Mouse (Mus musculus) cerebellum, adult 11-12 months (tissue): ENCODE results near the gene Angpt4.

Experiments
- DNase-seq: peaks from one replicate; pipeline ENCODE4 v3.0.0; 2022

The Angpt4 gene

DNA sequence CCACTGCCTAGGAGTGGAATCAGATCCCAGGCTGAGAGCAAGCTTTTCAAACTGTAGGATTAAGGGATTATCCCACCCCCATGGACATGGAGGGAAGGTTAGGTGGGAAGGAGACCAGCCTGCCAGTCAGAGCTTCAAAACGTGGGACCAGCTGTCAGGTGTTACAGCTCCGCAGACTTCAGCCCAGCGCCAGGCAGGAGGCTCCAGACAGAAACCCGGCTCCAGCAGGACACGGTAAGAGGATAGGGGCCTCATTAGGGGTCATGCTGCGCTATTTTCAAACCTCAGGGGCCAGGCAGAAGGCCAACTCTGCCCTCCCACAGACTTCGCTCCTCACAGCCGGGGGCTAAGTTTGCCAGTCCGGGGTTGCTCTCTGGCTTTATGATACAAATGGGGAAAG is 53.0 kb downstream of the Angpt4 start:
- DNase-seq, result no peak

GRCm38 (mm10) chr2:151967176-151967750 is 56.3 kb downstream of the Angpt4 start:
- no peak for DNase-seq

DNA sequence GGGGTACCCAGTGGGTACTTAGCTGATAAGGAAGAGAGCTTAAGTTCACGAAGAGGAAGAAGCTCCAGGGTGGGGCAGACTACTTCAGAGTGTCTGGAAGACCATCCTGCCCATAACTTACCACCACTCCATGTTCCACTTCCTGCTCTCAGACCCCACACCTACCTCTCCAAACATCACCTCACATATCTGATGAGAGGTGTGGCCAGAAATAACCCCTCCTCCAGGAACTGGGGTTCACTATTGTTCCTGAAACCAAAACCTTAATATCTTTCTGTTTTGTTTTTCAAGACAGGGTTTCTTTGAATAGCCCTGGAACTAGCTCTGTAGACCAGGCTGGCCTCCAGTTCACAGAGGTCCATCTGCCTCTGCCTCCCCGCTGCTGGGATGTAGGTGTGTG is 56.8 kb downstream of the Angpt4 start:
- DNase-seq, result no peak

DNA sequence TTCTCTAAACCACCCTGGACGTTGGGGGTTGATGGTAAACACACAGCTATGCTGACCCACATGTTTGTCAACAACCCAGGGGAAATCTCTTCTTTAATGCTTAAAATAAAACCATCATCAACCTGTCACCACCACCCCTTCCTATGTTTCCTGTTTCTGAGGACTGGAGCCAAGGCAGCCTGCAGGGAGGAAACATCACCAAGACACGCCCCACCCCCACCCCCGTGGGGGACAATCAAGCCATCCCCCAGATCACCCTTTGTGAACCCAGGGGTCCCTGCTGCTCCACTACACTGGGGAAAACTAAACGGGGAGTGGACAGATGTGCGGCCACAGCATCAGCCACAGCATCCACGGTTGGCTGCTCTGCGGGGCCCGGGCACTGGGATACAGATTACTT is 57.4 kb downstream of the Angpt4 start:
- no peak for DNase-seq

- DNase-seq, result no peak
Observed at GRCm38 (mm10) chr2:151968986-151969385, 58.0 kb downstream of the Angpt4 start.

- DNase-seq, result no peak
Observed at GRCm38 (mm10) chr2:151969396-151969795, 58.4 kb downstream of the Angpt4 start.

- DNase-seq, result peak; percentile 46
Observed at GRCm38 (mm10) chr2:151970191-151971172, 59.5 kb downstream of the Angpt4 start.

- no peak for DNase-seq
Observed at GRCm38 (mm10) chr2:151971748-151972147, 60.7 kb downstream of the Angpt4 start.

DNA sequence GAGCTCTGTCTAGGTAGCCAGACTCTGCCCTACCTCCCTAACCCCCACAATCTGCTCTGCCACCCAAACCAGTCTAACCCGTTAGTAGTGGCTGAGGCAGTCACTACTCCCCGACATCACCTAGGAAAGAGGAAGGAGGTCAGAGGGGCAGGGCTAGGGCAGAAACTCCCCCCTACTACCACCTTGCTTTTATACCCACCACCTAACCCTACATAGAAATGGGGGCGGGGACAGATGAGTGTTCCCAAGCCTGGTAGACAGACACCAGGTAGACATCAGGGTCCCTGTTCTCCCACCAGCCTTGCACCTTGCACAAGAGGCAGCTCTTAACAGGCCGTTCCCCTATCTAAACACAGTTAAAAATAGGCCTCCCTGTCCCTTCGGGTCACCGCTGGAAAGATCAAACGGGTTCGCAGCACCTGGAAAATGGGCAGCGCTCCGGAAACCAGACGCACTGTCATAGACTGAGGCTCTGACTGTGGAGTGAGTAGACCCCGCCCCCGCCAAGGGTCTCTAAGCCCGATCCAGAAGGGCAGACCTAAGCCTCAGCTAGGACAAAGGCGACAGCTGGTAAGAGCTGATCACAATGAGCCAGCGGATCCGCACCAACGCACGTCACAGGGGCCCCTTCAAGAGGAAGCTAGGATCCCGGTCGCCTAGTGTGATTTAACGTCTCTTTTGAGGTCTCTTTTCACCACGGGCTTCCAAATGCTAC is 62.0 kb downstream of the Angpt4 start:
- DNase-seq, result peak; percentile 40

- peak; percentile 60 for DNase-seq
Observed at GRCm38 (mm10) chr2:151973595-151974562, 62.9 kb downstream of the Angpt4 start.

DNA sequence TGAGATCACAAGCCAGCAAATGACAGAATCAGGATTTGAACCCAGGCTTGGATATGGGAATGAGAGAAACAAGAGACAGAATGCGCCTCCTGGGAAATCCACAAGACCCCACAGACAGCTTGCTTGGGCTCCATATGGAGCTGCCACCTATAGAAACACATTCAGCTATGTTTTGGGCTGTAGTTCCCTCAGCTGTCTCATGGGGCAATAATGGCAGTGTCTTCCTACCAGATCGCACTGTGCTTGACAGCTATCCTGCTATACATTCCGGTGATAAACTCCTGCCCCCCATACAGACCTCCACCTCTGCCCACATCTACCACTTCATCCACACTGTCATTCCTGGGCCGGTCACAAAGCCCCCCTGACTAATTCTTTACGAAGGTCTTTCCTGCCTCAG is 64.3 kb downstream of the Angpt4 start:
- no peak for DNase-seq

DNA sequence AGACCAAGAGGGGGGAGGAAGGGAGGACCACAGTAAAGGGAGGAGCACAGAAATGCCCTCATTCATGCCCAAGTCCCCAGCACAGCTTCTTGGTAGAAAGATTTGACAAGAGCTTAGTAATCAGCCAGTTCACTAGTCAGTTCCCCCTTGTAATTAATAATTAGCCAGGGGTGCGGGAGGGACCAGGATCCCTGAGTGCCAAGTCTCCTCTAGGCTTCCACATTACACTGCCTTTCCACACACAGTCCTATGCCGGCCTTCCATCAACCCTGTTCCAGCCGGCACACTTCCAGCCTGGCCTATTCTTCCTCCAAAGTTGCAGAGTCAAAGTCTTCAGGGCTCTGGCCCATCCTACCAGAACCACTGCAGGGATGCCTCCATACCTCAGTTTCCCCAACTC is 65.1 kb downstream of the Angpt4 start:
- DNase-seq, result no peak

DNA sequence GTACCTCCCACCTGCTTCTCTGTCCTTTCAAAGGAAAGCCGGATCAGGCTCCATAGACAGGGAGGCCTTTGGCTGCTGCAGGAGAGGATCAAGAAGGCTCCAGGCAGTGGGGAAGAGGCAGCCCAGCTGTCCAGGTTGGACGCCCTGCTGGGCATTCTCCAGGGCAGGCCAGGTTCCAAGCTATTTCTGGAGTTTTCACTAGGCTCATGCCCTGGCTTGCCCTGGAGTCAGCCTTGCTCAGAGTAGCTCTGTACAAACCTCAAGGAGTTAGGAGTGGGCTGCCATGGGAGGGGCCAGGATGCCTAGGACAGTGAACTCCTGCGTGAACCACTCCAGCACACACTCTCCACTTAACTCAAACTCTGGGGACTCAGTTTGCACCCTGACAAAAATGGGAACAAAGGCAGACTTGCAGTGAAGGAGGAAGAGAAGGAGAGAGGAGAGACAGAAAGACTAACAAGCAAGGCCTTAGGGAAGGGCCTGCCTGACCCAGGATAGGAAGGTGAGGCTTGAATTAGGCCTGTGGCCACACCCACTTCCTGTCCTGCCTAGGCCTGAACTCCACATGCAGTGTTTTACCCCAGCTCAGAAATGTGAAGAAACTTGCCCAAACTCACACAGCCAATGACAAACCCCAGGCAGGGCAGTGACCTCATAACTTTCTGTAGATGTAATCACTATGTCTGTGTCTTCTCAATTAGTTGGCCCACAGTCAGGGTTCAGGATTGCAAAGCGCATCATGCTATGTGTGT is 66.9 kb downstream of the Angpt4 start:
- DNase-seq, result peak; percentile 89

GRCm38 (mm10) chr2:151978494-151978893 is 67.5 kb downstream of the Angpt4 start:
- DNase-seq, result peak; percentile 40

DNA sequence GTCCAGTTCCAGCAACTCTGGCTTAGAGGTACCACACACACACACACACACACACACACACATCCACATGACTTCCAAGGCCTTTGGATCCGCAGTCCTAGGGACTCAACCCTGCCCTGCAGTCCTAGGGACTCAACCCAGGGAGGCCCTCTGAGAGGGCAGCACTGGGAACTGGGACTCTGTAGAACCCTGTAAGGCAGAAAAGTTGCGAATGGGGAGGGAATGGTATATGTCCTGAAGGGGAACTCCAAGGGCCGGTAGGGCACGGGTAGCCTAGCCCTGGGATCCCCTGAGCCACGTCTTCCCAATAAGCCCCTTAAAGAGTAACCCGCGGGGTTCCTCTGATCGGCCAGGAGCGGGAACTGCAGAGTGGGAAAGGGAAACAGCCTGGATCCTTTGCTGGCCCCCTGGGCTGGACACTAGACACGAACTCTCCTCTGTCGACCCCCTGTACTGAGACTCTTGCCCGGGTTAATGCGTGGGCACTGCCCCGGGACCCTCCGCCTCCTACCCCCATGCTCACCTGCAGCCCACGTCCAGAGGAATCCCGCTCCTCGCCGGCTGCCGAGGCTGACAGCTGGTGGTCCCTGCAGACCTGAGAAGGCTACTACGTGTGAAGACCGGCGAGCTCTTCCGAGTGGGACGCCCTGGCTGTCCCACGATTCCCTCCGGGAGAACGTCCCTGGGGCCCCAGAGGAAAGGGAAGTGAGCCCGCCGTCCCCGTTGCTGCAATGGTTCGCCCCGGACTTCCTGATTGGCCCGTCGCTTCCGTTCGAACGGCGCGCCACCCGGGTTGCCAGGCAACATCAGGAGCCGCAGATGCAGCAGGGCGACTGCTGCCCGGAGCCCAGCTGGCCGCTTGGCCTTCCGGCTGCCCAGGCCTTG is 68.7 kb downstream of the Angpt4 start, which contains the start of gene Fam110a:
Fam110a (minus strand) TSS at position 750 of the 885 bp plus-strand sequence.
- peak; percentile 86 for DNase-seq

- no peak for DNase-seq
Observed at GRCm38 (mm10) chr2:151980355-151980693, 69.3 kb downstream of the Angpt4 start.

DNA sequence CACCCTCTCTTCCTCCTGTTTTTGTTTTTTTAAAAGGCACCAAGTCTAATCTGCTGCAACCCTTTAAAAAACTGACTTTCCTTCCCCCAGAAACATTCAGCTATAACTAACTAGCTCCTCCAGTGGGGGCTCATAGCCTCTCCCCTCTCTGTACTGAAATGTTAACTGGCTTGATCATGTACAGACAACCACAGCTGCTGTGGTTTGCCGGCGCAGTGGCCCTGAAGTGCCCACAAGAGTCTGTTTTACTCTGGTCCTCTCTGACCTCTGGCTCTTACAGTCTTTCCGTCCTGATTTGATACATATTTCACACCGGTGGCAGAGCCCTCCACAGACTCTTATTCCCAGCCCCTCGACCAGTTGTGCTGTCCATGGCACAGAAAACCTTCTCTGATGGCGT is 70.3 kb downstream of the Angpt4 start:
- DNase-seq, result no peak

GRCm38 (mm10) chr2:151982476-151982875 is 71.5 kb downstream of the Angpt4 start:
- DNase-seq, result no peak

- no peak for DNase-seq
Observed at GRCm38 (mm10) chr2:151984019-151984418, 73.0 kb downstream of the Angpt4 start.

DNA sequence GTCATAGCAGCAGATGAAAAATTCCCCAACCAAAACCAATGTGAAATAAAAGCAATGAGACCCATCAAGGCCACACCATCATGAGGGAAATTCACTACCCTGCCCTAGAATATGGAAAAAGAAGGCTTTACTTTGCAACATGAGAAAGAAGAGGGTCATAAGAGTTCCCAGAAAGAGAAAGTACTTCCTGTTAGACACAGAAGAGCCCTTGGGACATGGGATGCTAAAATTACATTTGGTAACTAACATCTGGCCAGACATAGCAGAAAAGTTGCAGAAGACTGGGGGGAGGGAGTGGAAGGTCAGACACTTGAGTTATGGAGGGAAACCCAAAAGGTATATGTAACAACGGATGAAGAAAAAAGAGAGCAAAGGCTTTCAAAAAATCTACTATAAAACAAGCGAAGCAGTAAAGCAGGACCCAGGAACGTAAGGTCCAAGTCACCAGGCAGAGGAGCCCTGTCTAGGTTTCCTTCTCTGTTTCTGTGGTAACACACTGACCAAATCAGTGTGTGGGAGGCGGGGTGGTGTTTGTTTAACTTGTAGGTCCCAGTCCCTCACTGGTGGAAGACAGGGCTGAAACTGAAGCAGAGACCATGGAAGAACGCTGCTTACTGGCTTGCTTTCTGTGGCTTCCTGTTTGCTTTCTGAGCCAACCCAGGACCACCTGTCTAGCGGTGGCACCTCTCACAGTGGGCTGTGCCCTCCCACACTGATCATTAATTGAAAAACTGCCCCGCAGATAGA is 74.6 kb downstream of the Angpt4 start:
- no peak for DNase-seq
